Mouse (Mus musculus): ENCODE measurements around the gene Olfr1339. TPM values are rescaled to one million over a fixed set of nuclear protein-coding genes. Genes with fewer than 3 reads are reported as not detected.
A peak's percentile ranks its signal among the peaks of the same experiment; 100 is the strongest.

Gene Olfr1339
- polyA plus RNA-seq, 1 experiment from 2014 or later: not detected

- Histone ChIP-seq H3K4me3 (replicated peaks; ENCODE audit: low read length) (no peak overlapping the region), H3K9ac (replicated peaks; ENCODE audit: low read depth, low read length) (no peak overlapping the region), H3K4me1 (replicated peaks; ENCODE audit: control insufficient read depth, insufficient read depth, low read length) (peaks cover 2% of the 10 kb centered on the region; the same call in 1 of the 2 replicates), H3K4me2 (ENCODE audit: low read length) (no peak overlapping the region), H3K27me3 (replicated peaks; ENCODE audit: control insufficient read depth, insufficient read depth, low read length) (peaks cover 5% of the 10 kb centered on the region; the same call in 1 of the 2 replicates), H3K9me3 (ENCODE audit: control insufficient read depth, low read length) (no peaks in the 10 kb centered on the region), H3K27ac (ENCODE audit: low read length) (no peak overlapping the region), H3K36me3 (ENCODE audit: control insufficient read depth, insufficient read depth) (no peaks in the 10 kb centered on the region)
- WGBS: 66% methylated on average over 3 of the region's 3 CpGs
- ATAC-seq: no peak
Observed at GRCm38 (mm10) chr4:118739574-118739973, 7.6 kb downstream of the Olfr1339 start.

- H3K4me2 ChIP-seq (ENCODE audit: low read length): no peak overlapping the region
- H3K4me1 ChIP-seq (replicated peaks; ENCODE audit: control insufficient read depth, insufficient read depth, low read length): peaks cover 2% of the 10 kb centered on the region; the same call in 1 of the 2 replicates
- H3K27me3 ChIP-seq (replicated peaks; ENCODE audit: control insufficient read depth, insufficient read depth, low read length): peaks cover 5% of the 10 kb centered on the region; the same call in 1 of the 2 replicates
- H3K27ac ChIP-seq (ENCODE audit: low read length): no peak overlapping the region
- no peaks in the 10 kb centered on the region for H3K36me3 ChIP-seq (ENCODE audit: control insufficient read depth, insufficient read depth)
- no peak overlapping the region for H3K4me3 ChIP-seq (replicated peaks; ENCODE audit: low read length)
- no peak for ATAC-seq
- no peaks in the 10 kb centered on the region for H3K9me3 ChIP-seq (ENCODE audit: control insufficient read depth, low read length)
- no peak overlapping the region for H3K9ac ChIP-seq (replicated peaks; ENCODE audit: low read depth, low read length)
- WGBS: 5% methylated on average over 11 of the region's 11 CpGs
Observed at GRCm38 (mm10) chr4:118740988-118741698, 9.2 kb downstream of the Olfr1339 start.

GRCm38 (mm10) chr4:118741881-118742280, 9.9 kb downstream of the Olfr1339 start:
- H3K4me2 ChIP-seq (ENCODE audit: low read length): peak overlapping the region; percentile 20
- WGBS: 3% methylated on average over 16 of the region's 16 CpGs

GRCm38 (mm10) chr4:118758637-118759036, 26.7 kb downstream of the Olfr1339 start, which contains the start of gene Olfr1338:
TSS of gene Olfr1338 (minus strand) at chr4:118758737.
- H3K4me1 ChIP-seq (replicated peaks; ENCODE audit: control insufficient read depth, insufficient read depth, low read length): no peaks in the 10 kb centered on the region
- WGBS: 90% methylated on average over 1 of the region's 1 CpGs
- no peak within 1 kb of the TSS for H3K4me2 ChIP-seq (ENCODE audit: low read length)
- H3K36me3 ChIP-seq (ENCODE audit: control insufficient read depth, insufficient read depth): no peaks in the 10 kb centered on the region
- H3K27me3 ChIP-seq (replicated peaks; ENCODE audit: control insufficient read depth, insufficient read depth, low read length): no peaks in the 10 kb centered on the region
- no peaks in the 10 kb centered on the region for H3K9me3 ChIP-seq (ENCODE audit: control insufficient read depth, low read length)
- no peak within 1 kb of the TSS for H3K9ac ChIP-seq (replicated peaks; ENCODE audit: low read depth, low read length)
- H3K27ac ChIP-seq (ENCODE audit: low read length): no peak within 1 kb of the TSS
- ATAC-seq: no peak
- H3K4me3 ChIP-seq (replicated peaks; ENCODE audit: low read length): no peak within 1 kb of the TSS

More at GRCm38 (mm10) chr4:118741881-118742280, 9.9 kb downstream of the Olfr1339 start:
- Histone ChIP-seq H3K4me3 (replicated peaks; ENCODE audit: low read length) (no peak overlapping the region), H3K9me3 (ENCODE audit: control insufficient read depth, low read length) (0 out of 2 replicates have a peak, but pooled peaks cover 4% of the 10 kb centered on the region), H3K9ac (replicated peaks; ENCODE audit: low read depth, low read length) (no peak overlapping the region), H3K27me3 (replicated peaks; ENCODE audit: control insufficient read depth, insufficient read depth, low read length) (peaks cover 5% of the 10 kb centered on the region; the same call in 1 of the 2 replicates), H3K4me1 (replicated peaks; ENCODE audit: control insufficient read depth, insufficient read depth, low read length) (peaks cover 2% of the 10 kb centered on the region; the same call in 1 of the 2 replicates), H3K27ac (ENCODE audit: low read length) (no peak overlapping the region), H3K36me3 (ENCODE audit: control insufficient read depth, insufficient read depth) (no peaks in the 10 kb centered on the region)
- ATAC-seq: no peak

GRCm38 (mm10) chr4:118782486-118782885, 50.5 kb downstream of the Olfr1339 start, which contains the start of gene Olfr1337:
TSS of gene Olfr1337 (minus strand) at chr4:118782586.
- ATAC-seq: no peak
- H3K4me2 ChIP-seq (ENCODE audit: low read length): no peak within 1 kb of the TSS
- no peaks in the 10 kb centered on the region for H3K9me3 ChIP-seq (ENCODE audit: control insufficient read depth, low read length)
- no peaks in the 10 kb centered on the region for H3K4me1 ChIP-seq (replicated peaks; ENCODE audit: control insufficient read depth, insufficient read depth, low read length)
- 74% methylated on average over 2 of the region's 2 CpGs for WGBS
- no peak within 1 kb of the TSS for H3K9ac ChIP-seq (replicated peaks; ENCODE audit: low read depth, low read length)
- H3K27me3 ChIP-seq (replicated peaks; ENCODE audit: control insufficient read depth, insufficient read depth, low read length): no peaks in the 10 kb centered on the region
- H3K27ac ChIP-seq (ENCODE audit: low read length): no peak within 1 kb of the TSS
- no peak within 1 kb of the TSS for H3K4me3 ChIP-seq (replicated peaks; ENCODE audit: low read length)
- H3K36me3 ChIP-seq (ENCODE audit: control insufficient read depth, insufficient read depth): no peaks in the 10 kb centered on the region

Other genes starting within 250 kb of the Olfr1339 start
- gene Tie1, start 242.1 kb upstream of the Olfr1339 start, polyA plus RNA-seq (2015; fragmentation: Nextera tagmentation; extraction: Ambion mirVana): 12.7 and 14.1 TPM in 2 replicates
- 0.26 TPM in 1 of 2 replicates, not detected in the other for gene 2610528J11Rik, start 205.2 kb upstream of the Olfr1339 start, polyA plus RNA-seq (2015; fragmentation: Nextera tagmentation; extraction: Ambion mirVana)
- gene Tmem125, start 188.1 kb upstream of the Olfr1339 start, polyA plus RNA-seq (2015; fragmentation: Nextera tagmentation; extraction: Ambion mirVana): 0.21 TPM in 1 of 2 replicates, not detected in the other
- gene Cfap57, start 111.4 kb upstream of the Olfr1339 start, polyA plus RNA-seq (2015; fragmentation: Nextera tagmentation; extraction: Ambion mirVana): 0.72 and 1.3 TPM in 2 replicates
- gene Ebna1bp2, start 111.4 kb upstream of the Olfr1339 start, polyA plus RNA-seq (2015; fragmentation: Nextera tagmentation; extraction: Ambion mirVana): 138 and 150 TPM in 2 replicates
- gene Olfr62, start 73.2 kb upstream of the Olfr1339 start, polyA plus RNA-seq (2015; fragmentation: Nextera tagmentation; extraction: Ambion mirVana): not detected in 2 replicates
- gene Olfr1342, start 39.4 kb upstream of the Olfr1339 start, polyA plus RNA-seq (2015; fragmentation: Nextera tagmentation; extraction: Ambion mirVana): not detected in 2 replicates
- not detected in 2 replicates for gene Olfr1341, start 28.7 kb upstream of the Olfr1339 start, polyA plus RNA-seq (2015; fragmentation: Nextera tagmentation; extraction: Ambion mirVana)
- gene Olfr1340, start 12.0 kb upstream of the Olfr1339 start, polyA plus RNA-seq (2015; fragmentation: Nextera tagmentation; extraction: Ambion mirVana): not detected in 2 replicates
- not detected in 2 replicates for gene Olfr1338, start 26.6 kb downstream of the Olfr1339 start, polyA plus RNA-seq (2015; fragmentation: Nextera tagmentation; extraction: Ambion mirVana)
- gene Olfr1337, start 50.4 kb downstream of the Olfr1339 start, polyA plus RNA-seq (2015; fragmentation: Nextera tagmentation; extraction: Ambion mirVana): not detected in 2 replicates
- gene Olfr1335, start 77.8 kb downstream of the Olfr1339 start, polyA plus RNA-seq (2015; fragmentation: Nextera tagmentation; extraction: Ambion mirVana): not detected in 2 replicates
- not detected in 2 replicates for gene Olfr1333, start 104.1 kb downstream of the Olfr1339 start, polyA plus RNA-seq (2015; fragmentation: Nextera tagmentation; extraction: Ambion mirVana)
- not detected in 2 replicates for gene Olfr1331, start 132.5 kb downstream of the Olfr1339 start, polyA plus RNA-seq (2015; fragmentation: Nextera tagmentation; extraction: Ambion mirVana)
- gene Olfr1330, start 156.4 kb downstream of the Olfr1339 start, polyA plus RNA-seq (2015; fragmentation: Nextera tagmentation; extraction: Ambion mirVana): not detected in 2 replicates
- gene Olfr1329, start 185.3 kb downstream of the Olfr1339 start, polyA plus RNA-seq (2015; fragmentation: Nextera tagmentation; extraction: Ambion mirVana): not detected in 2 replicates
- gene Olfr1328, start 206.4 kb downstream of the Olfr1339 start, polyA plus RNA-seq (2015; fragmentation: Nextera tagmentation; extraction: Ambion mirVana): not detected in 2 replicates
- gene Lao1, start 229.4 kb downstream of the Olfr1339 start, polyA plus RNA-seq (2015; fragmentation: Nextera tagmentation; extraction: Ambion mirVana): 0.16 and 0.28 TPM in 2 replicates